Mouse (Mus musculus): ENCODE data around the gene Trp53i13. TPM values are rescaled to one million over a fixed set of nuclear protein-coding genes. Genes with fewer than 3 reads are reported as not detected.

Gene Trp53i13
- polyA plus RNA-seq, 1 experiment, result 7.5 TPM

DNA sequence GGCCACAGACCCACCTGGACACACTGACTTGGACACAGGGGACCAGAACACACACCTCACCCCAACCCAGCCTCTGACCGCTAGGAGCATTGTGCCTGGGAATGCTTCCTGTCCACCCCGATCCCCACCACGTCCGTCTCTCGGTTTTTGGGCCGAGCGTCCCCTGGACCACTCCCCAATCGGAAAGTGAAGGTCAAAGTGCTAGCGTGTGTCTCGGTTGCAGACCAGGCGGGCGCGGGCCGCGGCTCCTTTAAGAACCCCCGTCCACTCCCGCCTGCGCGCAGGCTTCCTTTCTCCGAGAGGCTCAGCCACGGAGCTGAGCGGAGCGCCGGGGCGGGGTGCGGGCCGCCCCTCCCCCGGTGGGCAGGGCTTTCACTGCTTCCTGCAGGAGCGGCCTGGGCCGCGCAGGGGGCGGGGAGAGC, 22.9 kb downstream of the Trp53i13 start:
- peak; percentile 85 to 92 for DNase-seq (ENCODE audit: extremely low spot score in 1 of 2, low spot score in 1 of 2)

DNA sequence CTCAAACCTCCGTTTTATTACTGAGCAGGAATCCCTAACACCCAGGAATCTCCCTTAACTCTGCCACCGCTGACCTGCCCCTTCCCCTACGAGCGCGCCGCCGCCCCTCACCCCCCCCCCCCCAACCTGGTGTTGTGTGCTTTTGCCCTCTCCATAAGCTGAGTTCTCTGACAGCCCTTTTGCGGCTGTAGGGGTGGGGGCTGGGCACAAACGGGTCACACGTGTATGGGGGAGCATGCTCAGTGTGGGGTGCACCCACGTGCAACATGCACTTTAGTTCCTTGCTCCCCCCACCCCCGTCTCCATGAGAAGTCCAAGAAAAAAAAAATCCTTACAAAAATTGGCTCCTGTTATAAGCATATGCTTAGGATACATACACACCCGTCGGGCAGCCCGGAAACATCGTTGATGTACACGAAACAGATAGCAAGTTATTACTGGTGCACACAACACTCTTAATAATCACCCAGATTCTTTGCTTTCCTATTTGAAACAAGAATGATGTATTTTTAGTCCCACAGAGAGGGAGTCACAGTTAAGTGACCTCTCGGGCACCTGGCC, 23.4 kb downstream of the Trp53i13 start:
- peak in 1 of 2 experiments; percentile 70 for DNase-seq (ENCODE audit: extremely low spot score in 1 of 2, low spot score in 1 of 2)

DNA sequence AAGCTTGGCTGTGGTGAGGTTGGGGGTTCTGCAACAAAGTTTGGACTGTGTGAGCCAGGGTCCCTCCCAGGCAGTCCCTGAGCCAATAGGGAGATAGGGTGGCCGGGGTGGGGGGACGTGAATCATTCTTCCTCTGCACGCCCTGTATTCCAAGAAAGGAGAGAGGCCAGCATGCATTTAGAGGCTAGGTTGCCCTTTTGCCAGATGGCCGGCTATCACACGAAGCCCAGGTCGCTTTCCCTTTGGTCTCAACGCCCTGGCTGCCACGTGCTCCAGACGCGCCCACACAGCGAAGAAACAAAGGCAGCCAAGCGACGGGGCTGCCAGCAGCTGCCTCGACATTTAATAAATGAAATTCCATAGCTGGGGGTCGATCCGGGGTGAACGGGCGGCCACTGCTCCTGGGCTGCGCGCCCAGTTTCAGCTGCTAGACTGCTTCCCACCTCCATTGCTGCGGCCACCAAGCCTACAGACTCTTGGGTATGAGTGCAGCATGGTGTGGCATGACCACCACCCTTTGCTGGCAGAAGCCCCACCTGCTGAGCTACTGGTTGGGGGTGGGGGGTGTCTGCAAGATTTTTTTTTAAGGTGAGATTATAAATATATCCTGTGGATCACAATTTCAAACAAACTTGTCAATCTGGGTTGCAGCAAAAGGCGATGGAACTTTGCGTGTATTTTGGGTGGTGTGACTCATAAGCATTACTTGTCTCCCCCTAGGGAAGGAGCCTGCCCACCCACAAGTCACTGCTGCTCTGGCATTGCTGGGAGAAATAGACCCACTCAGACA, 24.1 kb downstream of the Trp53i13 start:
- peak; percentile 79 to 80 for DNase-seq (ENCODE audit: extremely low spot score in 1 of 2, low spot score in 1 of 2)

DNA sequence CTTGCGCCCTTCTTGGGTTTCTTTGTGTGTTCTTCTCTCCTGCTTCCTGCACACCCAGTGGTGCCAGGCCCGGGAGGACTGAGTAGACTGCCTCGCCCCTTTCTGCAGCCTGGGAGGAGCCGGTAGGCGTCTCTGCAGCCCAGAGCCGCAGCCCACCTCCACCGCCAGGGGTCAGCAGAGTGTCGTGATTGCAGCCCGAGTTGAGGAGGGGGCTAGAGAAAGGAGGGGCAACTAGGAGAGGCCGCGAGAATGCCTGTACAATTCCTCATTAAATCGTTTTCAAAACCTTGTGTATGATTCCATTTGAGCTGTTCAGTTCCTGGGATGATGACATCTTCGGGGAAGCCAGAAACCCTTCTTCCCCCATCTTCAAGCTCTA, 24.7 kb downstream of the Trp53i13 start:
- DNase-seq (ENCODE audit: extremely low spot score in 1 of 2, low spot score in 1 of 2), result peak; percentile 78 to 93

DNA sequence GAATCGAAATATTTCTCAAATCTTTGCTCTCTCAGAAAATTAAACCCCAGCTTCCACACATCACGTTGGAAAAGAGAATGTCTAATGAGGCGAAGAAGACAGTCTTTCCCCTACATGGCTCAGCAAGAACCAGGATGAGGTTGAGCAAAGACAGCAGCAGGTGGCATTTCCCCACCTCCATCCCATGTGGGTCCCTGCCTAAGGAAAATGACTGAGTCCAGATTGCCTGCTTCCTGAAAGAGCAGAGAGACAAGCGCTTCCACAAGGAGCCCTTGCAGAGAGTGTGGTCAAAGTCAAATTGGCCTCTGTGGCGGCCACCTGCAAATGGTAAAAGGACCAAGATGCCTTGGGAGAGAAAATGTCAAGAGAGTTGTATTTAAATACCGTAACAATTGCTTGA, 25.3 kb downstream of the Trp53i13 start:
- DNase-seq (ENCODE audit: extremely low spot score in 1 of 2, low spot score in 1 of 2), result peak in 1 of 2 experiments; percentile 50

DNA sequence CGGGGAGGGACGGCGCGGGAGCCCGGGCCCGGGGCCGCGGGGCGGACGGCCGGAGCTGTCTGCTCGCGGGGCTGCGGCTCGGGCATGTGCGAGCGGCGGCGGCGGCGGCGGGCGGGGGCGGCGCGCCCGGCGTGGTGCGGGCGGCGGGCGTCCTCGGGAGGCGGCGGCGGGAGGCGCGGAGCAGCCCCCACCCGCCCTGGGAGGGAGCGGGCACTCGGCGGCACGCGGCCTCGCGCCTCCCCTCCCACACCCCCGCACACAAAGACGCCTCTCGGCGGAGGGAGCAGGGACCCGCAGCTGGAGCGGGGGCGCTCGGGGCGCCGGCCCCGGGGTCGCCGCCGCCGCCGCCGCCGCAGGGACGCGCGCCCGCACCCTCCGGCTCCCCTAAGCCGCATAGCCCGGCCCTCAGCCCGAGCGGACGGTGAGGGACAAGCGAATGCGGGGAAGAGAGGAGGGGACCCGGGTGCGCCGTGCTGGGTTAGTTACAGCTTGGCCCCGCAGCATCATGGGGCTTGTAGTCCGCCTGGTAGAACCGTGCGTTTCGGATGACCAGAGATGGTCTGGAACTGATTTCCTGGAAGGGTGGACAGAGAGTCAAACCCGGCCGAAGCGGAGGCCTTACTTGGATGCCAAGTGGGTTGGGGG, 26.1 kb downstream of the Trp53i13 start, which contains the start of gene Ankrd13b:
Ankrd13b (minus strand) TSS at position 88 of the 645 bp plus-strand sequence.
- DNase-seq (ENCODE audit: extremely low spot score in 1 of 2, low spot score in 1 of 2), result peak; percentile 67 to 82

DNA sequence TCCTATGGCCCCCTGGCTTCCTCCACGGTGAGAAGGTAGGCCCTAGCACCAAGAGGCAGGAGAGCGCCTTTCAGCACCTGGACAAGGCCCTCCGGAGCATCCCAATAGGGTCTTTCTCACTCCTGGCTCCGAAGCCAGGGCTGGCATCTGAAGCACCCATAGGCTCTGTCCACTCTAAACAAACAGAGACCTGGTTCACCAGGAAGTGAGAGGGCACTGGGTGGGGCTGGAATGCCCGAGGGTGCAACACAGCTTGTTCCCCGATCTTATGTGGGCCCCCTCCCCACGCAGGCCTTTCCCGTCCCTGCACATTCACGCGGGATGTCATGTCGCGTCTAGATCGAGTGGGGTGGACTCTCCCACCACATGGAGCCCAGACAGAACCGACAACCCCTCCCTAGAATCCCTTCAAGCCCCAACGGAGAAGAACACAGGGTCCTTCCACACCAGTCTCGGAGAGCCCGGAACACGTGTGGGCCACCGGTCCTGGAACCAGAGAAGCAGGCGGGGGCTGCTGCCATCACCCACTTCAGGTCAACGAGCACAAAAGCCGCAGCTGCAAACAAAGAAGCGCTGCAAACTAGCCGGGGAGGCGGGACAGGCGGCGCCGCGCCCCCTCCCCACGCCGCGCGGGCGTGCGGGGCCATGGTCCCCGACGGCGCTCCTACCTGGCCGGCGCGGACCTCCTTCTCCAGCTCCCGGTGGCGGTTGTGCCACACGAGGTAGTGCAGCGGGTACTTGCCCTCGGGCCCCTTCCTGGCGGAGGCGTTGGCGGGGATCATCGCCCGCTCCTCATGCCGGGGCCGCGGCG, 26.8 kb downstream of the Trp53i13 start:
- DNase-seq (ENCODE audit: extremely low spot score in 1 of 2, low spot score in 1 of 2), result no peak

DNA sequence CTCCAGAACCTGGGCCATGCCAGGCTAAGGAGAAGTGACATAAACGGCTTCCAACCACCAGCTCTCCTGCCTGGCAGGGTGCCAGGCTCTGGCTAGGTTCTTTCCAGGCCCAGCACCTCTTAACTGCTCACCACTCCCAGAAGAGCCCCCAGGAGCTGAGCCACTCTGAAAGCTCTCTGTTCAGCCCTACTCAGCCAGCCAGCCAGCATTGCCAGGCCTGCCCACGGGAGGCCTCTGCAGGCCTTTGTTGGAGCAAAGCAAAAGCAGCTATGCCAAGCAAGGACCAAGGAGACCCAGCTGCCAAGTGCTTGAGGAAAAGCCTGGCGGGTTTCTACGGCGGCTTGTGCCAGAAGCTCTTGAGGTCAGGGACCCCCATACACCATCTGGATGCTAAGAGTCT, 29.0 kb downstream of the Trp53i13 start:
- peak in 1 of 2 experiments; percentile 59 for DNase-seq (ENCODE audit: extremely low spot score in 1 of 2, low spot score in 1 of 2)

DNA sequence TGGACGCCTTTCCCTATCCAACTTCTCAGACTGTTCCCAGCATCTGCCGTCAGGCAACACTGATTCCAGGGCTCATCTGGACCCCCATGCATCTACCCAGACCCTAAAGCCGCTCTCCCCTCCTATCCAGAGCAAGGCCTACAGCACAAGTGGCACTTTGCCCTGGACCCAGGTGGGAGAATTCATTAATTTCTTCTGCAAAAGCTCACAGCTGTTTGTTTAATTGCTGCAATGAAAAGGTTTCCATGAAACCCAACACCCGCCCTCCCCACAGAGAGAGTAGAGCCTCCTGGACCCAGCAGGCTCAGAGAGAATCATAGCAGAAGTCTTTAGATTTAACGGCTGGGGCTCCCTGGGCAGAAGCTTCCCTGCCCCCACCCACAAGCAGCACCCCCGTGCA, 30.6 kb downstream of the Trp53i13 start:
- no peak for DNase-seq (ENCODE audit: extremely low spot score in 1 of 2, low spot score in 1 of 2)

DNA sequence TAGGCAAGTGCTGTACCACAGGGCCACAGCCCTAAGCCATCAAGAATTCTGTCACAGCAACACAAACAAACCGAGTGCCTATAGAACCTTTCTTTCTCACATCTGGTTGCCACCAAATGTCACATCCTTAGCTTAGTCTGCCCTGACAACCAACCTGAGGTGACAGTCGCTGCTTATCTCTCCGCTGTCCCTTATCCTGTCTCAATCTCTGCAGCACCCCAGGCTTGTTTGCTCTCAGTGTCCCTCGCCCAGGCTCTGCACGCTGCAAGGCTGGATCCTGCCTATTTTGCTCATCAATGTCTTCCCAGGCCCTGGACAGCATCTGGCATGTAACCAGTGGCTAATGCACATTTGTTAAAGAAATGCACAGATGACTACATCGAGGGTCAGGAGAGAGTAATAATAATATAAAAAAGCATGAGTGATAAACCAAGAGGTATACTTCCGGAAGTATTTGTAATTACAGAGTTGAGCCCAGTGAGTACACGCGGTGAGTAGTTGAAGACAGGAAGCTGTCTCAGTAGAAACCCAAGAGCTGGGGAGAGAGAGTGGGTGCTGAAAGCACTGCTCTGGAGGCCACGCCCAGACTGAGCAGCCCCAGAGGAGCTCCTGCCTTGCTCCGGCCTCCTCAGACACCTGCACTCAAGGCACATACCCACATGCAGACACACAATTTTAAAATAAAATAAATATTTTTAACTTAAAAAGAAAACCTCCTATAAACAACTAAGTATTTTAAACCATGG, 32.1 kb downstream of the Trp53i13 start:
- no peak for DNase-seq (ENCODE audit: extremely low spot score in 1 of 2, low spot score in 1 of 2)

DNA sequence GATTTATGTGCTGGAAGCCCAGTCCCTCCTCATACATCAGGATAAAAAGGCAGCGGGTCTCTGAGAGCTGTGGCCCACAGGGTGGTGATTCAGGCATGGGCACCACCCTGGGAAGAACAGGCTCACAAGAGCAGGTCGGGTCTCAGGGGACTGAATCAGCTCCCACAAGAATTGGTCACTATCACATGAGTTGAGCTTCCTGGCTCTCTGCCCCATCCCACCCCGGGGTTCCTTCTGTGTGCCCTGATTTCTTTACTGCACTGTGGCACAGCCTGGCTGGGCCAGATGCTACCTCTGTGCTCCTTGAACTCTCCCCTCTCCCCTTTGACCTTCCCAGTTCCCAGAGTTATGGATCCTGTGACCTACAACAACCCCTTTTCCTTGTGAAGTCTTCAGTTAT, 32.7 kb downstream of the Trp53i13 start:
- no peak for DNase-seq (ENCODE audit: extremely low spot score in 1 of 2, low spot score in 1 of 2)

DNA sequence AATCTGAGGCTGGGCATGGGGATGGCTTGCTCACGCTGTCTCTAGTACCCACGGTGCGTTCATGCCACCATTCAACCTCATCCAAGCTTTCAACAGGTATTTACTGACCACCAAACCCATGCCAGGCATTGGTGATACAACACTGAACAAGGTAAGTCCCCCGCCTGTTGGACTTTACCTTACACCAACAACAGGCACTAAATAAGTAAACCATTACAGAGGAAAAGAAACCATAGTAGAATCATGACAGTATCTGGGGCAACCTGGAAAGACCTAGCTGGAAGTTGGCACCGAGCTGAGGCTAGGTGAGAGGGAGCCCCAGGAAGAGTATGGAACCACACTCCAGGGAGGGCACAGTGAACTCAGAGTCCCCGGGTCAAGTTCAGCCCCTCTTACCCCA, 38.9 kb downstream of the Trp53i13 start:
- no peak for DNase-seq (ENCODE audit: extremely low spot score in 1 of 2, low spot score in 1 of 2)

DNA sequence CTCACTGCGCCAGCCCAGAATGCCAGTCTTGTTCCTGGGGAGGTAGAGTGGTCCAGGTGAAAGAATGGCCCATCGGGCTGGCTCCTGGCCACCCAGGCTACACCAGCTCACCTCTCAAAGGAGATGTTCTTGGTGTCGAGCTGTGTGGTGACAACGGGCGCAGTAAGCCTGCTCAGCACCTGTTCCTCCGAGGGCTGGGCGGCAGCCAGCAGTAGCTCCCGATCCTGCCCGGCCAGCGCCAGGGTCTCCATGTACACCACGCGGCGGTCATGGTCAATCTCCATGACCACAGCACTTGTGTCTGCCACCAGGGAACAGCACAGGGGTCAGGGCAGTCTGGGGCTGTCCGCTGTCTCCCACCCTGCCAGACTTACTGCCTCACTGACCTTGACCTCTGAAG, 39.6 kb downstream of the Trp53i13 start:
- no peak for DNase-seq (ENCODE audit: extremely low spot score in 1 of 2, low spot score in 1 of 2)

DNA sequence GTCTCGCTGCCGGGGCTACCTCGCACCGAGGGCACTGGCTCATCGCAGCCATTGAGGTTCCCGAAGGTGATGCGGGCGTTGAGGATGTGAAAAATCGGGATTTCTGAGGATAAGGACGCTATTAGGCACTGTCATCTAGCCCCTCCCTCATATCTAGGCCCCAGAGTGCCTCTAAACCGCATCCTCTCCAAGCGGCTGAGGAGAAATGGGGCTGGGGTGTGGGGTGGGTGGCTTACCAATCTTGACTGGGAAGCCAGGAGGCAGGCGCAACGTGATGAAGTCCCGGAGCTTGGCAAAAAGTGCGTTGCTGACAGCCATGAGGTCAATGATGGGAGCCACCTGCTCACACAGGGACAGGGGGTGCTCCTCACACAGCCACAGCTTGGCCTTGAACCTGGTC, 43.0 kb downstream of the Trp53i13 start:
- no peak for DNase-seq (ENCODE audit: extremely low spot score in 1 of 2, low spot score in 1 of 2)

DNA sequence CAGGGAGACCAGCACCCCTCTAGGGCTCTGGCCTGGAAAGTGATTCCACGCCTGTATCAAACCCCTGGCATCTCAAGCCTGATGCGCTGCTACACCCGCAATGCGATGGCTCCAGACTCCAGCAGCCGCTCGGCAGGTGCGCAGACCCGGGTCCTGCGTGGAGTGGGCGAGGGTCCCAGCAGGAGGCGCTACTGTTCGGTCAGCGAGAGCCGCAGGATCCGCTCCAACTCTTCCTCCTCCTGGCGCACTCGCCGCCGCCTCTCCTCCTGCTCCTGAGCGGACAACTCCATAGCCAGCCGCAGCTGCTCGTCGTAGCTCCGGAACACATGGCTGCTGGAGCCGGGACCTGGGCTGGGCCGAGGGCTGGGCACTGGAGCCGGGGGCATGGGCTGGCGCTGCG, 44.4 kb downstream of the Trp53i13 start:
- no peak for DNase-seq (ENCODE audit: extremely low spot score in 1 of 2, low spot score in 1 of 2)

DNA sequence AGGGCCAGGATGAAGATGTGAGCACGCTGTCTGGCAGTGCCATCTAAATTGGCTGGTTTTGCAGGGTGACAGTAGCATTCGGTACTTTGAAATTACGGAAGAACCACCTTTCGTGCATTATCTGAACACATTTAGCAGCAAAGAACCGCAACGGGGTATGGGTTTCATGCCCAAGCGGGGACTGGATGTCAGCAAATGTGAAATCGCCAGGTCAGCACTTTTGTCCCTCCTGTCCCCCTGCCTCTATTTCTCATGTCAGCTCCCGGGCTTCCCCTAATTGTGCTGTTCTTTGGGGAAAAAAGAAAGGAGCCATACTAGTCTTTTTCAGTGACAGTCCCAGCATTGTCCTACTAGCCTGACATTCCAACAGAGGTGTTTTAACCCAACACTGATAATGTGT, 47.4 kb downstream of the Trp53i13 start:
- no peak for DNase-seq (ENCODE audit: extremely low spot score in 1 of 2, low spot score in 1 of 2)

DNA sequence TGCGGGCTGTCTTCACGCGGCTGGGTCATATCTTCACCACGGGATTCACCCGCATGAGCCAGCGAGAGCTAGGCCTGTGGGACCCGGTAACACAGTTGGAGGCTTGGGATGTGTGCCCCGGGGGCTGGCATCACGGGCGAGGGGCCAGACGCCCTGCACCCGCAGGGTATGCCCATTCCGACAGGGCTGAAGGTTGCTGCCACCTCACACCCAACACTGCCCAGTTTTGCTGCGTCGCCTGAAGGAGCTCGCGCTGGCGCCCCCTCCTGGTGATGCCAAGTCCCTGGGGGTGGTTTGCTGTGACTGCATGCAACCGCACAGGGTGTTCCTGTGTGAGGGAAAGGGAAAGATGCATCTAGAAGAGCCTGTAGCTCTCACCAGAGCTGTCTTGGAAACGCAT, 48.0 kb downstream of the Trp53i13 start:
- DNase-seq (ENCODE audit: extremely low spot score in 1 of 2, low spot score in 1 of 2), result peak in 1 of 2 experiments; percentile 84

DNA sequence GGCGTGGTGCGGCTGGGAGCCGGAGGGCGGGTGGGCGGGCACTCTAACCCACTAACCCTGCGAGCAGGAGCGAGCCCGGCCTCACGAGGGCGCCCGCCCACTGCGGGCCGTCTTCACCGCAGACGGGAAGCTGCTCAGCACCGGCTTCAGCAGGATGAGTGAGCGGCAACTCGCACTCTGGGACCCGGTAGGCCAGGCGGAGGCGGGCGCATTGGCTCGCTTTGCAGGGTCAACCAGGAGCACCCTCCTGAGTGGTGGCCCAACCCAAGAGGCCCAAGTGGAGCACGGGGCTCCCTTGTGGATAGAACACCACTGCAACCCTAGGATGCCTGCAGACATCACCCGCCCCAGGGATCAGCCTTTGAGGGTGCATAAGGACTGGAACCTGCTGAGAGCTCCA, 48.6 kb downstream of the Trp53i13 start:
- DNase-seq (ENCODE audit: extremely low spot score in 1 of 2, low spot score in 1 of 2), result peak in 1 of 2 experiments; percentile 74

DNA sequence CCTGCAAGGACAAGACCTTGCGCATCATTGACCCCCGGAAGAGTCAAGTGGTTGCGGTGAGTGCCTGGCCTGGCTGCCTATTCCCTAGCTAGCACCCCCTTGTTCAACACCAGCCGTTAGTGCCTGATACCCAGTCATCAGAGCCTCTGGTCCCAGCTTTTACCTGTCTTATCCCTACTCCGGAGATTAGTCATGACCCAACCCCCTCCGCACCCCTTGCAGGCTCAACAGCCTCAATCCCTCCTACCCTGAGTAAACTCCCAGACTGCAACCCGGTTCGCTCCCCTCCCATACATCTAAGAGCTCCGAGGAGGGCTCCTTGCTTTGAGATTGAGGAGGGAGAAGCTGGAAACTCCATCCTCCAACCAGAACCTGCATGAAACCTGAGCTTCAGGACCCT, 49.2 kb downstream of the Trp53i13 start:
- no peak for DNase-seq (ENCODE audit: extremely low spot score in 1 of 2, low spot score in 1 of 2)

DNA sequence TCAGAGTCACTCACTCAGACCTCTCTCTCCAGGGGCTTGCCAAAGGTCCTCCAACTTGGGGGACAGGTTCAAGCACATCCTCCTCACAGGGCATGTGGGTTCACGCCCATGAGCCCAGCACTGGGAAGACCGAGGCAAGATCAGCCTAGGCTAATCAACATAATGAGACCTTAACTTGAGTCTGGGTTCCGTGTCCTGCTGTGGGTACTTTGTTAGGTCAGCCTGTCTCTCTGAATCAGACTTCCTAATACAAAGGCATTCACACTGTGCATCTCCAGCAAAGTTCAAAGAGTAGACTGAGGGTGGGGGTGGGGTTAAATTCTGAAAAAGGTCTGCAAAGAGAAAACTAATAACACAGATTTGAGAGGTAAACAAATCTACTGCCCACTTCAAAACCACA, 50.7 kb downstream of the Trp53i13 start:
- no peak for DNase-seq (ENCODE audit: extremely low spot score in 1 of 2, low spot score in 1 of 2)

All from frontal cortex, adult 2 months (tissue).